Mouse (Mus musculus) CH12.LX (cell line): ENCODE data around the gene Klra17. TPM values are rescaled to one million over a fixed set of nuclear protein-coding genes. Genes with fewer than 3 reads are reported as not detected.
"Not testable (repeated sequence)": the region's sequence is repeated elsewhere in the genome, so short reads cannot be mapped to it uniquely, and the experiment has no call there.

ENCODE experiments used
- DNase-seq: peaks from one replicate; pipeline ENCODE4 v3.0.0-alpha.2; 2013; ENCODE audit errors: extremely low read depth
- H3K27ac ChIP-seq: 2 replicates; pipeline ENCODE4 v1.5.1; 2012; ENCODE audit warnings: low read depth, mild to moderate bottlenecking, control low read depth, moderate library complexity; ENCODE audit not compliant: insufficient read depth
- H3K27me3 ChIP-seq: replicated peaks from 2 replicates; pipeline ENCODE3; 2012; ENCODE audit warnings: inconsistent platforms
- H3K36me3 ChIP-seq, 2 experiments: replicated peaks in 1 of 2; 2 replicates each; pipeline versions ENCODE3 to v1.6.1; 2012; ENCODE audit warnings: inconsistent platforms in 1 of 2, low read length in 1 of 2, mild to moderate bottlenecking in 1 of 2, mixed read lengths in 1 of 2, moderate library complexity in 1 of 2; ENCODE audit not compliant: control insufficient read depth in 1 of 2, insufficient read depth in 1 of 2
- H3K4me1 ChIP-seq, 2 experiments: 2 replicates each; pipeline ENCODE4 v1.6.1; 2012; ENCODE audit warnings: inconsistent platforms in 1 of 2, moderate library complexity in 1 of 2; ENCODE audit not compliant: insufficient read depth in 2 of 2, control insufficient read depth in 1 of 2
- H3K4me2 ChIP-seq: 2 replicates; pipeline ENCODE4 v1.6.1; 2012; ENCODE audit warnings: low read depth, mild to moderate bottlenecking, control low read depth; ENCODE audit not compliant: poor library complexity, insufficient read depth, severe bottlenecking
- H3K4me3 ChIP-seq, 3 experiments: fragments of 150-350 bp in 1 of 3; sonication (generic) in 1 of 3; replicated peaks in 1 of 3; 2 replicates each; pipeline versions ENCODE3 to v1.5.1; 2011 to 2012; ENCODE audit warnings: low read depth in 2 of 3, low read length in 2 of 3, mild to moderate bottlenecking in 2 of 3, moderate library complexity in 2 of 3, control low read depth in 1 of 3, improper control_type of control experiment in 1 of 3, inconsistent platforms in 1 of 3, mixed read lengths in 1 of 3; ENCODE audit not compliant: poor library complexity in 1 of 3
- H3K79me2 ChIP-seq: replicated peaks from 2 replicates; pipeline ENCODE4 v1.6.1; 2012; ENCODE audit warnings: mild to moderate bottlenecking, moderate library complexity; ENCODE audit not compliant: control insufficient read depth, poor library complexity, insufficient read depth, severe bottlenecking; ENCODE audit errors: extremely low read depth
- H3K9ac ChIP-seq: 2 replicates; pipeline ENCODE4 v1.6.1; 2012; ENCODE audit warnings: low read depth, mild to moderate bottlenecking, control low read depth, moderate library complexity; ENCODE audit not compliant: insufficient read depth
- H3K9me3 ChIP-seq: replicated peaks from 2 replicates; pipeline ENCODE3; 2012; ENCODE audit warnings: low read length, inconsistent platforms, mixed read lengths
- CTCF ChIP-seq, 2 experiments: IDR thresholded peaks in 1 of 2; conservative IDR thresholded peaks in 1 of 2; 2 replicates each; pipeline ENCODE4 v1.5.1; 2011 to 2012; ENCODE audit warnings: low read depth in 2 of 2, low read length in 2 of 2, improper control_type of control experiment in 1 of 2, inconsistent platforms in 1 of 2, mild to moderate bottlenecking in 1 of 2, moderate library complexity in 1 of 2
- GABPA ChIP-seq: IDR thresholded peaks from 2 replicates; pipeline ENCODE4 v1.6.1; 2012; ENCODE audit warnings: low read depth, low read length, improper control_type of control experiment, inconsistent platforms; ENCODE audit not compliant: insufficient replicate concordance
- MAFK ChIP-seq: IDR thresholded peaks from 2 replicates; pipeline ENCODE4 v1.6.1; 2011; ENCODE audit warnings: low read length, improper control_type of control experiment; ENCODE audit not compliant: insufficient replicate concordance
- MAX ChIP-seq: IDR thresholded peaks from 2 replicates; pipeline ENCODE4 v1.6.1; 2011; ENCODE audit warnings: low read length, improper control_type of control experiment
- MEF2A ChIP-seq: IDR thresholded peaks from 2 replicates; pipeline ENCODE4 v1.6.1; 2014; ENCODE audit warnings: low read depth, mild to moderate bottlenecking, inconsistent platforms, low read length, improper control_type of control experiment, borderline replicate concordance
- MYC ChIP-seq: IDR thresholded peaks from 2 replicates; pipeline ENCODE4 v1.6.1; 2011; ENCODE audit warnings: low read depth, mild to moderate bottlenecking, improper control_type of control experiment, low read length
- RAD21 ChIP-seq: IDR thresholded peaks from 2 replicates; pipeline ENCODE4 v1.6.1; 2011; ENCODE audit warnings: low read depth, mild to moderate bottlenecking, low read length, improper control_type of control experiment, moderate library complexity
- SIN3A ChIP-seq: IDR thresholded peaks from 2 replicates; pipeline ENCODE4 v1.6.1; 2012; ENCODE audit warnings: low read length, improper control_type of control experiment, inconsistent platforms
- SMC3 ChIP-seq: IDR thresholded peaks from 2 replicates; pipeline ENCODE4 v1.6.1; 2011; ENCODE audit warnings: low read depth, low read length, improper control_type of control experiment
- dilution Hi-C: fragments of 300-500 bp; cut with MboI; formaldehyde crosslinking; loops from 2 replicates; pipeline ENCODE4 v1.14.3; 2020; ENCODE audit warnings: low sequenced_read_pairs; ENCODE audit not compliant: extremely low pct_unique_long_range_greater_than_20kb, extremely low pct_ligation_motif_present
- in situ Hi-C: fragments of 300-500 bp; cut with MboI; formaldehyde crosslinking; loops from 3 replicates; pipeline ENCODE4 v1.14.3; 2019; ENCODE audit warnings: low sequenced_read_pairs, low pct_ligation_motif_present, low pct_unique_long_range_greater_than_20kb, mixed read lengths
- polyA plus RNA-seq: library from polyadenylated mRNA; unstranded; fragments of >175 nt; gene quantifications from 2 replicates; pipeline ENCODE4 v1.2.1, GENCODE M21; 2012; ENCODE audit warnings: low read depth; ENCODE audit not compliant: insufficient read length
- total RNA-seq, 2 experiments: library from RNA; depleted of rRNA; stranded (reverse); fragments of 300-350 nt in 1 of 2; fragments of >200 nt in 1 of 2; gene quantifications; 2 replicates each; pipeline ENCODE4 v1.2.3; 2012 to 2014

Klra17 gene
- total and polyA plus RNA-seq, 3 experiments: not detected

GRCm38 (mm10) chr6:129882525-129882924 lies 6.1 kb upstream of the Klra17 start:
- Histone ChIP-seq H3K4me1 (no peaks in the 10 kb centered on the region), H3K36me3 (no peaks in the 10 kb centered on the region), H3K9ac (no peak overlapping the region), H3K9me3 (no peaks in the 10 kb centered on the region), H3K27ac (no peak overlapping the region), H3K4me3 (no peak overlapping the region), H3K4me2 (no peak overlapping the region), H3K79me2 (no peaks in the 10 kb centered on the region), H3K27me3 (no peaks in the 10 kb centered on the region)
- TF ChIP-seq MEF2A: no peak
- no peak for TF ChIP-seq MAX
- in situ Hi-C loops: no loop called here
- DNase-seq: no peak
- dilution Hi-C loops: no loop called here

DNA sequence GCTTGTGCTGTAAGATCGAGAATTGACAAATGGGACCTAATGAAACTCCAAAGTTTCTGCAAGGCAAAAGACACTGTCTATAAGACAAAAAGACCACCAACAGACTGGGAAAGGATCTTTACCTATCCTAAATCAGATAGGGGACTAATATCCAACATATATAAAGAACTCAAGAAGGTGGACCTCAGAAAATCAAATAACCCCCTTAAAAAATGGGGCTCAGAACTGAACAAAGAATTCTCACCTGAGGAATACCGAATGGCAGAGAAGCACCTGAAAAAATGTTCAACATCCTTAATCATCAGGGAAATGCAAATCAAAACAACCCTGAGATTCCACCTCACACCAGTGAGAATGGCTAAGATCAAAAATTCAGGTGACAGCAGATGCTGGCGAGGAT lies 14.1 kb downstream of the Klra17 start, which contains the start of gene Gm17631:
Gene Gm17631, plus strand, starts transcription at position 301 of the 400 bp plus-strand sequence.
- dilution Hi-C loops: not testable (repeated sequence)

GRCm38 (mm10) chr6:129825559-129825958 lies 50.9 kb downstream of the Klra17 start:
- peak; percentile 2 for DNase-seq
- H3K27ac ChIP-seq: no peak overlapping the region
- no peaks in the 10 kb centered on the region for H3K27me3 ChIP-seq
- TF ChIP-seq GABPA (no peak), SMC3 (peak; percentile 22; the same call in 1 of the 2 replicates), CTCF (conservative IDR thresholded peaks at IDR 0.05 in 1 of 2, IDR thresholded peaks at IDR 0.05 in 1 of 2; ENCODE audit: low read depth in 2 of 2, low read length in 2 of 2) (peak in 1 of 2 experiments; percentile 40; a peak in 1 of 4 replicates), RAD21 (peak; percentile 1)
- H3K9ac ChIP-seq: no peak overlapping the region
- no peaks in the 10 kb centered on the region for H3K4me1 ChIP-seq
- no peak overlapping the region for H3K4me2 ChIP-seq
- in situ Hi-C loops: no loop called here
- H3K4me3 ChIP-seq: no peak overlapping the region
- no peaks in the 10 kb centered on the region for H3K79me2 ChIP-seq
- no peaks in the 10 kb centered on the region for H3K36me3 ChIP-seq
- no peaks in the 10 kb centered on the region for H3K9me3 ChIP-seq
- dilution Hi-C loops: no loop called here

More for the DNA sequence above, 14.1 kb downstream of the Klra17 start, which contains the start of gene Gm17631:
- DNase-seq, H3K79me2 ChIP-seq, H3K36me3 ChIP-seq, H3K27ac ChIP-seq, in situ Hi-C loops, H3K9me3 ChIP-seq, H3K27me3 ChIP-seq, H3K4me1 ChIP-seq, H3K4me2 ChIP-seq, H3K4me3 ChIP-seq, H3K9ac ChIP-seq: not testable (repeated sequence)

DNA sequence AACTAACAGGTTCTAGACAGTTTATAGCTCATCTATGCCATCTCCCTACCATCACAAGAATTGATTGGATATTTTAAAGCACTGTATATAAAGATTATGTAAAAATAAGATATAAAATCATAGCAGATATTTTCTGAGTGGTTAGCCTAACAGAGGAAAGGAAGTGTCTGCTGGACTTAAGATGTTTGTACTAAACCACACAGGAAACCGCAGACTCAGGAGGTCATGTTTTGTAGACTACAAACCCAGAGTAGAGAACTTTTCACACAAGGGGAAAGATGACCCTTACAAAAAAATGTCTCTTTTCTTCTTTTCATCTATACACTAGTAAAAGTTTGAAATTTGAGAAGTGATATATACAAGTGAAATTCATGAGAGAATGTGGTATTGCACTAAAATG lies 52.5 kb downstream of the Klra17 start:
- H3K9me3 ChIP-seq: no peaks in the 10 kb centered on the region
- dilution Hi-C loops: no loop called here
- H3K4me3 ChIP-seq: no peak overlapping the region
- TF ChIP-seq MYC (no peak), SIN3A (no peak), MEF2A (no peak), GABPA (no peak), MAFK (no peak)
- H3K36me3 ChIP-seq: no peaks in the 10 kb centered on the region
- no peak overlapping the region for H3K4me2 ChIP-seq
- in situ Hi-C loops: no loop called here
- DNase-seq: no peak
- H3K4me1 ChIP-seq: no peaks in the 10 kb centered on the region
- H3K27me3 ChIP-seq: no peaks in the 10 kb centered on the region
- no peak overlapping the region for H3K9ac ChIP-seq
- no peak overlapping the region for H3K27ac ChIP-seq
- H3K79me2 ChIP-seq: no peaks in the 10 kb centered on the region
